Comparison of ENCODE assay signal across 23 mouse cellular contexts in the genomic region with DNA sequence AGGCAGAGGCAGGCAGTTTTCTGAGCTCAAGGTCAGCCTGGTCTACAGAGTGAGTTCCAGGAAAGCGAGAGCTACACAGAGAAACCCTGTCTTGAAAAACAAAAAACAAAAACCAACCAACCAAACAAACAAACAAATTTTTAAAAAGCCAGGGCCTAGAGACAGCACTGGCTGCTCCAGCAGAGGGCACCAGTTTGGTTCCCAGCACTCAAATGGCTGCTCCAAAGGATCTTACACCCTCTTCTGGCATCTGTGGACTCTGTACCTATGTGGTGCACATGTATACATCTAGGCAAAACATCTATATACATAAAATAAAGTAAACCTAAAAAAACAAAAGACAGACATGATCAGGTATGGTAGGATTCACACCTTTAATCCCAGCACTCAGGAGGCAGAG. TPM values are rescaled to one million over a fixed set of nuclear protein-coding genes. Genes with fewer than 3 reads are reported as not detected.
DNase-seq lines count a peak whose midpoint lies in the region; ATAC-seq and TF ChIP-seq lines count a peak whose summit lies in the region.
"Had no signal": no experiment of that assay in that cellular context is flagged by ENCODE, and none has a peak within 500 bp of the region (broad histone marks: within the 10 kb centered on the region; RNA-seq: fewer than 3 reads in every experiment).

No protein-coding gene starts in this region.

- TF ChIP-seq POLR2A in ES-Bruce4 (IDR thresholded peaks at IDR 0.05; ENCODE audit: insufficient read depth, low read length), result no peak

- no peak for TF ChIP-seq EP300 in liver, embryonic 14.5 days (IDR thresholded peaks at IDR 0.05; ENCODE audit: low read depth)
- TF ChIP-seq EP300 in ES-Bruce4 (IDR thresholded peaks at IDR 0.05; ENCODE audit: insufficient read depth, low read depth, low read length), result no peak

- H3K4me1 ChIP-seq in liver, embryonic 14.5 days (replicated peaks; ENCODE audit: control insufficient read depth in 2 of 2, insufficient read depth in 2 of 2, low read length in 1 of 2), result no peaks in the 10 kb centered on the region; a peak in 1 of 4 replicates
- 0 out of 2 replicates have a peak, but pooled peaks cover 4% of the 10 kb centered on the region for H3K4me1 ChIP-seq in liver, embryonic 12.5 days
- H3K4me1 ChIP-seq in ES-Bruce4 (ENCODE audit: control insufficient read depth, insufficient read depth, low read length), result peaks cover 13% of the 10 kb centered on the region
- H3K4me1 ChIP-seq: embryonic facial prominence, embryonic 12.5 days; forebrain, embryonic 13.5 days; hindbrain, embryonic 13.5 days; limb, embryonic 15.5 days; midbrain, embryonic 10.5 days had no signal

- no peak overlapping the region for H3K27ac ChIP-seq in liver, embryonic 14.5 days
- no peak overlapping the region for H3K27ac ChIP-seq in liver, embryonic 12.5 days
- H3K27ac ChIP-seq in ES-Bruce4 (ENCODE audit: insufficient read depth, low read length), result no peak overlapping the region
- H3K27ac ChIP-seq: embryonic facial prominence, embryonic 12.5 days; forebrain, embryonic 13.5 days; hindbrain, embryonic 13.5 days; limb, embryonic 15.5 days; midbrain, embryonic 10.5 days had no signal

- no peaks in the 10 kb centered on the region for H3K27me3 ChIP-seq in liver, embryonic 14.5 days (ENCODE audit: control insufficient read depth, insufficient read depth, low read length)
- no peaks in the 10 kb centered on the region for H3K27me3 ChIP-seq in liver, embryonic 12.5 days (replicated peaks)
- no peaks in the 10 kb centered on the region for H3K27me3 ChIP-seq in ES-Bruce4 (ENCODE audit: control insufficient read depth, insufficient read depth, low read length, poor library complexity, severe bottlenecking)
- H3K27me3 ChIP-seq: embryonic facial prominence, embryonic 12.5 days; forebrain, embryonic 13.5 days; hindbrain, embryonic 13.5 days; limb, embryonic 15.5 days had no signal

- no peak for DNase-seq in frontal cortex, postnatal 36 days (ENCODE audit: low spot score in 2 of 2)
- no peak for DNase-seq in liver, embryonic 14.5 days (ENCODE audit: low read depth in 3 of 3, low spot score in 3 of 3)
- no peak for DNase-seq in cerebellum, adult 8-10 months
- DNase-seq: adrenal gland, postnatal 10 days; cerebellum, adult 11-12 months; gastrocnemius, postnatal 36 days; layer of hippocampus, postnatal 36 days; lung, adult 2 months; lung, postnatal 4 days; retina, postnatal 1 day; right cerebral cortex, postnatal 4 days had no signal

- no peaks in the 10 kb centered on the region for H3K36me3 ChIP-seq in liver, embryonic 14.5 days (replicated peaks; ENCODE audit: control insufficient read depth, insufficient read depth, low read depth)
- H3K36me3 ChIP-seq in liver, embryonic 12.5 days, result no peaks in the 10 kb centered on the region
- H3K36me3 ChIP-seq in ES-Bruce4 (ENCODE audit: control insufficient read depth, insufficient read depth, low read length, poor library complexity, severe bottlenecking), result no peaks in the 10 kb centered on the region
- H3K36me3 ChIP-seq: embryonic facial prominence, embryonic 12.5 days; hindbrain, embryonic 13.5 days; limb, embryonic 15.5 days; midbrain, embryonic 10.5 days had no signal

- no peak overlapping the region for H3K4me2 ChIP-seq in liver, embryonic 14.5 days (ENCODE audit: low read depth)
- no peak overlapping the region for H3K4me2 ChIP-seq in liver, embryonic 12.5 days
- H3K4me2 ChIP-seq: embryonic facial prominence, embryonic 12.5 days; forebrain, embryonic 13.5 days; hindbrain, embryonic 13.5 days; limb, embryonic 15.5 days had no signal

- no peaks in the 10 kb centered on the region for H3K9me3 ChIP-seq in liver, embryonic 14.5 days (ENCODE audit: control insufficient read depth, low read length)
- H3K9me3 ChIP-seq in liver, embryonic 12.5 days (replicated peaks), result no peaks in the 10 kb centered on the region
- H3K9me3 ChIP-seq in ES-Bruce4 (replicated peaks; ENCODE audit: control insufficient read depth, insufficient read depth, low read length, poor library complexity, severe bottlenecking), result no peaks in the 10 kb centered on the region
- H3K9me3 ChIP-seq: embryonic facial prominence, embryonic 12.5 days; forebrain, embryonic 13.5 days; hindbrain, embryonic 13.5 days; limb, embryonic 15.5 days; midbrain, embryonic 10.5 days had no signal

- no peak overlapping the region for H3K4me3 ChIP-seq in liver, embryonic 14.5 days (ENCODE audit: insufficient read depth in 1 of 2, low read depth in 2 of 2, low read length in 2 of 2)
- no peak overlapping the region for H3K4me3 ChIP-seq in liver, embryonic 12.5 days
- no peak overlapping the region for H3K4me3 ChIP-seq in ES-Bruce4 (ENCODE audit: low read depth, low read length)
- H3K4me3 ChIP-seq: embryonic facial prominence, embryonic 12.5 days; erythroblast, embryonic 14.5 days; forebrain, embryonic 13.5 days; hindbrain, embryonic 13.5 days; limb, embryonic 15.5 days; midbrain, embryonic 10.5 days had no signal

- peak; percentile 29; the same call in 1 of the 2 replicates for TF ChIP-seq CTCF in liver, embryonic 14.5 days (IDR thresholded peaks at IDR 0.05; ENCODE audit: low read depth)
- TF ChIP-seq CTCF in ES-Bruce4 (IDR thresholded peaks at IDR 0.05; ENCODE audit: low read depth, low read length), result peak; percentile 65

- 43% methylated on average over 1 of the region's 1 CpGs for WGBS in liver, embryonic 14.5 days (ENCODE audit: insufficient replicate concordance)
- 53% methylated on average over 1 of the region's 1 CpGs for WGBS in liver, embryonic 12.5 days (ENCODE audit: insufficient replicate concordance)

- ATAC-seq in frontal cortex, adult (ENCODE audit: low TSS enrichment), result 0 out of 2 replicates have a peak, but pooled peaks have one; percentile 73
- ATAC-seq in liver, embryonic 14.5 days (ENCODE audit: insufficient read depth), result no peak
- ATAC-seq in liver, embryonic 12.5 days, result no peak
- ATAC-seq in megakaryocyte progenitor cell, adult 5-6 weeks (replicated peaks; ENCODE audit: poor library complexity), result 0 out of 2 replicates have a peak, but pooled peaks have one; percentile 49
- ATAC-seq: forebrain, embryonic 13.5 days; intestine, embryonic 16.5 days had no signal

- H3K9ac ChIP-seq in liver, embryonic 14.5 days (replicated peaks), result no peak overlapping the region
- no peak overlapping the region for H3K9ac ChIP-seq in liver, embryonic 12.5 days
- H3K9ac ChIP-seq in ES-Bruce4 (ENCODE audit: low read depth, poor library complexity, severe bottlenecking), result no peak overlapping the region
- H3K9ac ChIP-seq: embryonic facial prominence, embryonic 12.5 days; forebrain, embryonic 13.5 days; hindbrain, embryonic 13.5 days; limb, embryonic 15.5 days had no signal

RNA-seq across cellular contexts. Expression of a gene that starts 26.3 kb away (rescaled TPM):
- under 0.01 and 0.01 TPM in 2 replicates for polyA plus RNA-seq in liver, embryonic 14.5 days (2012; rRNA removed)
- not detected in 2 replicates for polyA plus RNA-seq in liver, embryonic 14.5 days (2014; fragmentation: Nextera tagmentation; extraction: Ambion mirVana)
- 0.01 TPM in 1 of 2 replicates, not detected in the other for polyA plus RNA-seq in liver, embryonic 12.5 days (2016; fragmentation: Nextera tagmentation; extraction: Ambion mirVana)
- 0.91 and 0.94 TPM in 2 replicates for polyA plus RNA-seq in ES-Bruce4 (2011; ENCODE audit: insufficient read depth, insufficient read length, low read depth, missing spikeins)
- total RNA-seq in megakaryocyte progenitor cell, adult 5-6 weeks (2015), result 3.1 and 4.7 TPM in 2 replicates
- 4.0 and 5.4 TPM in 2 replicates for total RNA-seq in megakaryocyte progenitor cell, adult 5-6 weeks (2017)
- total RNA-seq: monocyte, adult 5-6 weeks had no signal
- polyA plus RNA-seq: erythroblast, embryonic 14.5 days; midbrain, embryonic 10.5 days had no signal

RNA-seq across cellular contexts. Expression of a gene that starts 50.3 kb away (rescaled TPM):
- polyA plus RNA-seq in liver, embryonic 14.5 days (2012; rRNA removed), result 47.6 and 57.0 TPM in 2 replicates
- polyA plus RNA-seq in liver, embryonic 14.5 days (2014; fragmentation: Nextera tagmentation; extraction: Ambion mirVana), result 68.7 and 70.3 TPM in 2 replicates
- polyA plus RNA-seq in liver, embryonic 12.5 days (2016; fragmentation: Nextera tagmentation; extraction: Ambion mirVana), result 73.0 and 80.0 TPM in 2 replicates
- 196 and 208 TPM in 2 replicates for polyA plus RNA-seq in ES-Bruce4 (2011; ENCODE audit: insufficient read depth, insufficient read length, low read depth, missing spikeins)
- 81.9 and 87.4 TPM in 2 replicates for total RNA-seq in megakaryocyte progenitor cell, adult 5-6 weeks (2015)
- total RNA-seq in megakaryocyte progenitor cell, adult 5-6 weeks (2017), result 79.8 and 86.7 TPM in 2 replicates

Comparison
In these comparisons a context has a peak if more than half of its experiments do, and no peak if none do; other contexts are left out.
1. ATAC-seq: peak in frontal cortex, adult (single experiment) and megakaryocyte progenitor cell, adult 5-6 weeks (single experiment); none in liver, embryonic 14.5 days (single experiment) and liver, embryonic 12.5 days (single experiment).